Mouse (Mus musculus) heart, postnatal 14 days (tissue): Measurements from ENCODE around the gene Ces1g. TPM values are rescaled to one million over a fixed set of nuclear protein-coding genes. Genes with fewer than 3 reads are reported as not detected.

Source experiments
- total RNA-seq, 2 experiments: library from RNA; stranded (reverse); gene quantifications; 2 replicates each; pipeline ENCODE4 v1.2.3; 2021

The Ces1g gene
- total RNA-seq, 2 experiments from 2014 or later, result not detected

Other genes starting within 250 kb of the Ces1g start
- gene Ces1c, start 206.0 kb downstream of the Ces1g start, total RNA-seq, result not detected
- 10 to 100 TPM; 54.0 to 99.2 TPM for gene Ces1d, start 139.5 kb downstream of the Ces1g start, total RNA-seq
- 1 to 10 TPM; 1.0 to 1.3 TPM for gene Ces1e, start 107.7 kb downstream of the Ces1g start, total RNA-seq
- under 1 TPM; 0.22 to 0.67 TPM for gene Ces1f, start 57.6 kb downstream of the Ces1g start, total RNA-seq
- gene Ces1h, start 42.4 kb upstream of the Ces1g start, total RNA-seq, result not detected
- gene Ces5a, start 198.5 kb upstream of the Ces1g start, total RNA-seq, result under 1 TPM; 0.15 to 0.79 TPM